Comparison of ENCODE assay signal across 11 mouse cellular contexts in genomic region chr6:57609631-57610030, GRCm38 (mm10). TPM values are rescaled to one million over a fixed set of nuclear protein-coding genes. Genes with fewer than 3 reads are reported as not detected.
A peak's percentile ranks its signal among the peaks of the same experiment; 100 is the strongest.
DNase-seq lines count a peak whose midpoint lies in the region; ATAC-seq and TF ChIP-seq lines count a peak whose summit lies in the region.
"Had no signal": no experiment of that assay in that cellular context is flagged by ENCODE, and none has a peak within 500 bp of the region (broad histone marks: within the 10 kb centered on the region; RNA-seq: fewer than 3 reads in every experiment).

No protein-coding gene starts in this region.

- H3K9ac ChIP-seq in limb, embryonic 14.5 days (ENCODE audit: low read depth, low read length, severe bottlenecking), result no peak overlapping the region
- H3K9ac ChIP-seq in intestine, embryonic 15.5 days, result no peak overlapping the region
- H3K9ac ChIP-seq: embryonic facial prominence, embryonic 12.5 days; limb, embryonic 13.5 days; neural tube, embryonic 12.5 days had no signal

- TF ChIP-seq POLR2A in limb, embryonic 14.5 days (IDR thresholded peaks at IDR 0.05; ENCODE audit: borderline replicate concordance, extremely low read depth, insufficient read depth, insufficient read length), result no peak

- H3K27ac ChIP-seq in limb, embryonic 14.5 days (replicated peaks; ENCODE audit: low read depth, low read length), result no peak overlapping the region
- H3K27ac ChIP-seq in limb, embryonic 10.5 days, result no peak overlapping the region
- H3K27ac ChIP-seq in intestine, embryonic 15.5 days, result no peak overlapping the region
- H3K27ac ChIP-seq: embryonic facial prominence, embryonic 12.5 days; limb, embryonic 13.5 days; neural tube, embryonic 12.5 days had no signal

- H3K36me3 ChIP-seq in limb, embryonic 14.5 days (ENCODE audit: control insufficient read depth, insufficient read depth, low read length), result no peaks in the 10 kb centered on the region
- H3K36me3 ChIP-seq in limb, embryonic 10.5 days, result no peaks in the 10 kb centered on the region
- H3K36me3 ChIP-seq in intestine, embryonic 15.5 days, result no peaks in the 10 kb centered on the region
- H3K36me3 ChIP-seq: embryonic facial prominence, embryonic 12.5 days; limb, embryonic 13.5 days; neural tube, embryonic 12.5 days had no signal

- WGBS in limb, embryonic 14.5 days, result 49% methylated on average over 2 of the region's 2 CpGs
- WGBS in limb, embryonic 10.5 days, result 50% methylated on average over 2 of the region's 2 CpGs
- WGBS in intestine, embryonic 15.5 days, result 58% methylated on average over 2 of the region's 2 CpGs

- no peaks in the 10 kb centered on the region for H3K9me3 ChIP-seq in limb, embryonic 14.5 days (ENCODE audit: control insufficient read depth, low read length)
- no peaks in the 10 kb centered on the region for H3K9me3 ChIP-seq in limb, embryonic 10.5 days (replicated peaks)
- H3K9me3 ChIP-seq in intestine, embryonic 15.5 days, result no peaks in the 10 kb centered on the region
- H3K9me3 ChIP-seq: embryonic facial prominence, embryonic 12.5 days; limb, embryonic 13.5 days; neural tube, embryonic 12.5 days had no signal

- no peak overlapping the region for H3K4me3 ChIP-seq in limb, embryonic 14.5 days (replicated peaks; ENCODE audit: low read length)
- H3K4me3 ChIP-seq in limb, embryonic 10.5 days, result no peak overlapping the region
- H3K4me3 ChIP-seq in intestine, embryonic 15.5 days (replicated peaks), result no peak overlapping the region
- H3K4me3 ChIP-seq: embryonic facial prominence, embryonic 12.5 days; limb, embryonic 13.5 days; neural tube, embryonic 12.5 days had no signal

- ATAC-seq in limb, embryonic 14.5 days (ENCODE audit: low FRiP score, low read depth), result no peak
- ATAC-seq in intestine, embryonic 15.5 days, result no peak

- no peak overlapping the region for H3K4me2 ChIP-seq in limb, embryonic 14.5 days (replicated peaks; ENCODE audit: low read depth, low read length, severe bottlenecking)
- H3K4me2 ChIP-seq in intestine, embryonic 15.5 days (replicated peaks), result no peak overlapping the region
- H3K4me2 ChIP-seq: embryonic facial prominence, embryonic 12.5 days; limb, embryonic 13.5 days; neural tube, embryonic 12.5 days had no signal

- DNase-seq in cerebellum, postnatal 10 days, result peak; percentile 24 to 38
- DNase-seq in cerebellum, postnatal 4 days (ENCODE audit: low spot score in 2 of 2), result no peak
- DNase-seq in limb, embryonic 14.5 days (ENCODE audit: low spot score), result peak; percentile 5
- no peak for DNase-seq in limb, embryonic 10.5 days (ENCODE audit: low spot score)
- DNase-seq in ZHBTc4 (ENCODE audit: low read depth, low spot score), result peak; percentile 53
- DNase-seq in lung, postnatal 36 days, result peak; percentile 19
- DNase-seq in frontal cortex, adult 2 months (ENCODE audit: extremely low spot score in 1 of 2, low spot score in 1 of 2), result no peak

- no peaks in the 10 kb centered on the region for H3K27me3 ChIP-seq in limb, embryonic 14.5 days (ENCODE audit: control insufficient read depth, insufficient read depth, low read length)
- H3K27me3 ChIP-seq in limb, embryonic 10.5 days (ENCODE audit: low read depth, poor library complexity, severe bottlenecking), result no peaks in the 10 kb centered on the region
- H3K27me3 ChIP-seq in intestine, embryonic 15.5 days (replicated peaks), result no peaks in the 10 kb centered on the region
- H3K27me3 ChIP-seq: embryonic facial prominence, embryonic 12.5 days; limb, embryonic 13.5 days; neural tube, embryonic 12.5 days had no signal

- H3K4me1 ChIP-seq in limb, embryonic 14.5 days (ENCODE audit: control insufficient read depth, insufficient read depth, low read length), result no peaks in the 10 kb centered on the region
- no peaks in the 10 kb centered on the region for H3K4me1 ChIP-seq in limb, embryonic 10.5 days
- H3K4me1 ChIP-seq in intestine, embryonic 15.5 days (replicated peaks), result no peaks in the 10 kb centered on the region
- H3K4me1 ChIP-seq: embryonic facial prominence, embryonic 12.5 days; limb, embryonic 13.5 days; neural tube, embryonic 12.5 days had no signal

RNA-seq across cellular contexts. Expression of gene Herc6, which starts 28.8 kb away (rescaled TPM):
- polyA plus RNA-seq in limb, embryonic 14.5 days (2012; rRNA removed), result 1.7 and 3.4 TPM in 2 replicates
- 1.4 and 2.2 TPM in 2 replicates for polyA plus RNA-seq in limb, embryonic 14.5 days (2014; fragmentation: Nextera tagmentation; extraction: Ambion mirVana)
- polyA plus RNA-seq in limb, embryonic 10.5 days (2016; fragmentation: Nextera tagmentation; extraction: Ambion mirVana), result 2.0 and 3.0 TPM in 2 replicates
- polyA plus RNA-seq in intestine, embryonic 15.5 days (2015; fragmentation: Nextera tagmentation; extraction: Ambion mirVana), result 1.8 and 2.6 TPM in 2 replicates
- polyA plus RNA-seq in frontal cortex, adult 2 months (2012; rRNA removed), result 6.8 and 8.1 TPM in 2 replicates

Comparison
In these comparisons a context has a peak if more than half of its experiments do, and no peak if none do; other contexts are left out.
1. DNase-seq: peak in cerebellum, postnatal 10 days (2 of 2), limb, embryonic 14.5 days (single experiment), ZHBTc4 (single experiment) and lung, postnatal 36 days (single experiment); none in cerebellum, postnatal 4 days (0 of 2), limb, embryonic 10.5 days (single experiment) and frontal cortex, adult 2 months (0 of 2).